Mouse (Mus musculus): ENCODE results near the gene S1pr1. TPM values are rescaled to one million over a fixed set of nuclear protein-coding genes. Genes with fewer than 3 reads are reported as not detected.

S1pr1 gene
- polyA plus RNA-seq, 1 experiment from 2014 or later, result 28.0 TPM

DNA sequence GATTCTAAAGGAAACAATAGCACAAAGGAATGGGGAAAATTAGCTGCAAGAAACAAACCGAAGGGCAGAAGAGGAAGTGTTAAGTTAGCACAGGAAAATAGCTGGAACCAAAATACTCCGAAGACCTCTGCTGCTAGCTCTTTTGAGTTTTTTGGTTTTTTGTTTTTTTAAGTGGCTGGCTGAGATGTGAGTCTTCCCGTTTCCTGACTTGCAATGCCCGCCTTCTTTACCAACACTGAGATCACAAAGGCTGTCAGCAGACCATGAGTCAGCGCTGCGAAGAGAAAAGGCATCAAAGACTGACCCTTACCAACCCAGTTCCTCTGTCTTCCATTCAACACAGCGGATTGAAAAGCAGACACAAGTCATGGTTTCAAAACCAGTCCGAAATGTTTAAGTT lies 25.5 kb downstream of the S1pr1 start:
- H3K9ac ChIP-seq, result no peak overlapping the region
- no peaks in the 10 kb centered on the region for H3K9me3 ChIP-seq (replicated peaks)
- no peak overlapping the region for H3K4me3 ChIP-seq
- H3K4me1 ChIP-seq, result no peaks in the 10 kb centered on the region; the same call in 1 of the 2 replicates
- ATAC-seq, result no peak
- no peaks in the 10 kb centered on the region for H3K27me3 ChIP-seq
- 33% methylated on average over 8 of the region's 8 CpGs for WGBS
- no peaks in the 10 kb centered on the region for H3K36me3 ChIP-seq (ENCODE audit: poor library complexity, severe bottlenecking)
- H3K4me2 ChIP-seq, result no peak overlapping the region
- H3K27ac ChIP-seq, result no peak overlapping the region

DNA sequence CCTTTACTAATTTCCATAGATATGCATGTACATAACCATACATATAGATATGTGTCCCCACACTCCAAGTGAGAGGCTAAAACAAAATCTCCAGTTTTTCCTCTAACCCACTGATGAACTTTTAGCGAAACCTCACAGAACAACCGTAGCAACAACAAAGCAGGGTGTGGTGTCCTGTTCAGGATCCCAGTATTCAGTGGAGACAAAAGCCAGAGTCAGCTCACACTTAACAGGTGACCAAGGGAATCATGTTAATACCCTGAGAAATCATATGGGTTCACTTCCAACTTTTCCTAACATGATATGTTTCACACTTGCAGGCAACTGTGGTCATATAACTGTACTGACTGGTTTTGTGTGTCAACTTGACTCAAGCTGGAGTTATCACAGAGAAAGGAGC lies 27.1 kb downstream of the S1pr1 start:
- ATAC-seq, result no peak
- Histone ChIP-seq H3K36me3 (ENCODE audit: poor library complexity, severe bottlenecking) (no peaks in the 10 kb centered on the region), H3K9me3 (replicated peaks) (no peaks in the 10 kb centered on the region), H3K4me1 (no peaks in the 10 kb centered on the region; the same call in 1 of the 2 replicates), H3K27me3 (no peaks in the 10 kb centered on the region), H3K27ac (no peak overlapping the region), H3K9ac (no peak overlapping the region), H3K4me2 (no peak overlapping the region), H3K4me3 (no peak overlapping the region)
- 93% methylated on average over 2 of the region's 2 CpGs for WGBS

DNA sequence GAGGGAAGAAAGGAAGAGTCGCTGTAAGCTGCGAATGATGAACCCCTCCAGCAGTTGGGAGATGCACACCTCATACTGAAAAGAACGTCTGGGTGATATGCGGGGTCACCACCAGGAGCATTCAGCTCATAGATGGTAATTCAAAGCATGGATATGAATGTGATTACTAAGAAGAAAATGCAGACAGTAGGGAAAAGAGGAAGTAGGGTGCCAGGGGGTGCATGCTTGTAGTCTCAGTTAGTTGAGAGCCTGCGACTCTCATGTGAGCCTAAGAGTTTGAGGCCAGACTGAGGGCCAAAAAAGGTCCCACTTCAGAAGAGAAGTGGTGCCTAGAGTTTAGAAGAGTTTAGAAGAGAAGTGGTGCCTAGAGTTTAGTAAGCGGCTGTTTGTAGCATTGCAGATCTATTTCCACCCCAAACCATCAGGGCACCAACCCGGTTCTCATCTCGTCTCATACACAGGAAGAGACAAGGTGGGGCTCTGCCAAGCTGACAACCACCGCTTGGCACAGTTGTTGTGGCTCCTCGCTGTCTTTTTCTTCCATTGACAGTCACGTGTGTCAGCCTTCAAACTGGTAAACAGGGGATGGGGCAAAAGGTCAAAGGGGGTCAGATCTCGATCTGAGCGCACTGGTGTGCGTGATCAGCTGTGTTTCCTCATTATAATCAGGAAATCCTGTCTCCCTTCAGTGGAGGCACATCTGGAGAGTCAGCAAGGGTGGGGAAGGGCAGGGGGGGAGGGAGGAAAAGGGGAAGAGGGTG lies 32.4 kb downstream of the S1pr1 start:
- Histone ChIP-seq H3K27me3 (no peaks in the 10 kb centered on the region), H3K9ac (no peak overlapping the region), H3K4me1 (no peaks in the 10 kb centered on the region), H3K36me3 (ENCODE audit: poor library complexity, severe bottlenecking) (no peaks in the 10 kb centered on the region), H3K4me2 (no peak overlapping the region), H3K9me3 (replicated peaks) (no peaks in the 10 kb centered on the region), H3K27ac (no peak overlapping the region), H3K4me3 (no peak overlapping the region)
- no peak for ATAC-seq
- 81% methylated on average over 14 of the region's 14 CpGs for WGBS

DNA sequence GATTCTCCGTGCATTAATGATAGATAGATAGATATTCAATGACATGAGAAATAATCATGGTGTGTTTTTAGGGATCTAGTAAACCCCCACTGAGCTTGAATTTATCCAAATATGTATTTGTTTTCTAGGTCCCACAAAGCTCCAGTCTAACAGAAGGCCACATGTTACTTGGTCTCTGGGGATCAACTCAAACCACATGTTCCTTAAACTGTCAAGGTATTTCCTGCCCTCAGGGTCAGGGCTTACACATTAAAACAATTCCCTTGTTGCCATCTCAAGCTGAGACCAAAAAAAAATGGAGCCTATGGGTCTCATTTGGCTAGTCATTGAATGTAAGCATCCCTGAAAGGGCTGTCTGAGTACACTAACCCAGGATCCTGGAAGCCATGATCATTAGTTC lies 33.7 kb downstream of the S1pr1 start:
- no peaks in the 10 kb centered on the region for H3K9me3 ChIP-seq (replicated peaks)
- no peak overlapping the region for H3K4me3 ChIP-seq
- no peaks in the 10 kb centered on the region for H3K27me3 ChIP-seq
- H3K4me2 ChIP-seq, result no peak overlapping the region
- H3K9ac ChIP-seq, result no peak overlapping the region
- H3K27ac ChIP-seq, result no peak overlapping the region
- 93% methylated on average over 1 of the region's 1 CpGs for WGBS
- ATAC-seq, result no peak
- H3K36me3 ChIP-seq (ENCODE audit: poor library complexity, severe bottlenecking), result no peaks in the 10 kb centered on the region
- no peaks in the 10 kb centered on the region for H3K4me1 ChIP-seq

DNA sequence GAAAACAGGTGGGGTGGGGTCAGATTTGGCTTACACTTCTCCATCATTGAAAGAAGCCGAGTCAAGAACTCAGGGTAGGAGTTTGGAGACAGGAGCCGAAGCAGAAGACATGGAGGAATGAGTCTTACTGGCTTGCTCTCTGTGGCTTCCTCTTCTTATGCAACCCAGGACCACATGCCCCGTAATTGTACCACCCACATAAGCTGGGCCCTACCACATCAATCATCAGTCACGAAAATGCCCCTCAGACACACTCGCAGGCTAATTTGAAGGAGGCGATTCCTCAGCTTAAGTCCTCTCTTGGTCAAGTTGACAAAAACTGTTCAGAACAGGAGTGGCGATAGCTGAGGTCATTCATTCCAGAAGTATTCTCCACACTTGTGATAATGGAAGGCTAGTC lies 35.9 kb downstream of the S1pr1 start:
- no peak overlapping the region for H3K27ac ChIP-seq
- 87% methylated on average over 7 of the region's 7 CpGs for WGBS
- no peak for ATAC-seq
- H3K4me3 ChIP-seq, result no peak overlapping the region
- H3K9ac ChIP-seq, result no peak overlapping the region
- no peaks in the 10 kb centered on the region for H3K27me3 ChIP-seq
- H3K9me3 ChIP-seq (replicated peaks), result no peaks in the 10 kb centered on the region
- no peaks in the 10 kb centered on the region for H3K4me1 ChIP-seq
- H3K36me3 ChIP-seq (ENCODE audit: poor library complexity, severe bottlenecking), result no peaks in the 10 kb centered on the region
- no peak overlapping the region for H3K4me2 ChIP-seq

DNA sequence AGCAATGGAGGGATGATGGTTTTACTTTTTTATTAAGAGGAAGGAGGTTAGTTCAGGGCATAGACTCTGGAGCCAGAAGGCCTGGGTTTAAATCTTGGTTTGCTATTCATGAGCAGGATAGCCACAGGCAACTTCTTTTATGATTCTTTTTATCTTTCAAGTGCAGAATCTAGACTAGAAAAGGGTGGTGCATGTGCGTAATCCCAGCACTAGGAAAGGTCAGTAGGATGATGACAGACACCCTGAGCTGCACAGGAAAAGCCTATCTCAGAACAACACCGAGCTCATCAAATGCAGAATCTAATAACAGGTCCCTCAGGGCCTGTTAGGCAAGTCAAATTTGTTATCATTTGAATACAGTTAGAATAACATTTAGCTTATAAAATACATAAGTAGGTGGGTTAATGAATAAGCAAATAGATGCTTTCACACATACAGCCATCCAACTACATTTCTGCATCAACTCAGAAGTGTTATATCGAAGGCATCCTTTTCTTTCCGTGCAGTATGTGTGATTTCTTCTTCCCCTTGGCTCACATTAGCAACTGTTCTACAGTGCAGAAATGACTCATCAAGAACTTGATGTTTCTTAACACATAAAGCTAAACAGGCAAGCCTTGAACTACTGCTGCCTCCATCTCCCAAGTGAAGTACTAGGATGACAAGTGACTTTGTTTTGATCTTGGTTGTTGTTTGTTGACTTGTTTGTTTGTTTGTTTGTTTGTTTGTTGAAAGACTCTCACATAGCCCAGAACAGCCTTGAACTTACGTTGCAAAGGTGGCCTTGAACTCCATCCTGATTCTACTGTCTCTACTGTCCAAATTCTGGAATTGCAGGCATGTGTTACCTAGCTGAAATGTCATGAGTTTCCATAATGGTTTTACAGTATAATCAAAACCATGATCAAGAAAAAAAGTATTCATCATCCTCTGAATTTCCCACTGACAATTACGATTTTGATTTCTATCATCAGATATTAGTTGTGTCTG lies 39.0 kb downstream of the S1pr1 start:
- Histone ChIP-seq H3K4me1 (no peaks in the 10 kb centered on the region), H3K27ac (no peak overlapping the region), H3K27me3 (no peaks in the 10 kb centered on the region), H3K9ac (no peak overlapping the region), H3K4me2 (no peak overlapping the region), H3K9me3 (replicated peaks) (no peaks in the 10 kb centered on the region), H3K4me3 (no peak overlapping the region), H3K36me3 (ENCODE audit: poor library complexity, severe bottlenecking) (no peaks in the 10 kb centered on the region)
- WGBS, result 92% methylated on average over 6 of the region's 6 CpGs
- no peak for ATAC-seq

DNA sequence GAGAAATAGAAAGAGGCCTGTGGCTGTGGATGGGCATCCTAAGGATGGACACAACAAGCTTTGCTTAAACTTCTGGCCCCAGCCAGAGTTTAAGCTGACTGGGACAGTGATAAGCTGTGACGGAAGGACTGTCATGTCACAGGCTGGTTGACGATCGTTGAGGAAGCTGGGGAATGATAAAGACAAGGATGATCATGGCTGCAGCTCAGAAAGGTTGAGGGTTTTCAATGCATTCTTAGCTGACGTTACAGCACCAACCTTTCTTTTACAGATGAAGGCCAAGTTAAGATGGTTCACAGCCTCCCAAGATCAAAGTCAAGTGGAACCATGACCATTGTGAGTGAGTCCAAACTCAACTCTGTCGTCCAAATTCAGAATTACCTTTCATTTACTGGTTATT lies 40.2 kb downstream of the S1pr1 start:
- Histone ChIP-seq H3K9ac (no peak overlapping the region), H3K4me2 (no peak overlapping the region), H3K4me3 (no peak overlapping the region), H3K4me1 (no peaks in the 10 kb centered on the region), H3K27me3 (no peaks in the 10 kb centered on the region), H3K27ac (no peak overlapping the region), H3K9me3 (replicated peaks) (no peaks in the 10 kb centered on the region), H3K36me3 (ENCODE audit: poor library complexity, severe bottlenecking) (no peaks in the 10 kb centered on the region)
- no peak for ATAC-seq
- 94% methylated on average over 5 of the region's 5 CpGs for WGBS

DNA sequence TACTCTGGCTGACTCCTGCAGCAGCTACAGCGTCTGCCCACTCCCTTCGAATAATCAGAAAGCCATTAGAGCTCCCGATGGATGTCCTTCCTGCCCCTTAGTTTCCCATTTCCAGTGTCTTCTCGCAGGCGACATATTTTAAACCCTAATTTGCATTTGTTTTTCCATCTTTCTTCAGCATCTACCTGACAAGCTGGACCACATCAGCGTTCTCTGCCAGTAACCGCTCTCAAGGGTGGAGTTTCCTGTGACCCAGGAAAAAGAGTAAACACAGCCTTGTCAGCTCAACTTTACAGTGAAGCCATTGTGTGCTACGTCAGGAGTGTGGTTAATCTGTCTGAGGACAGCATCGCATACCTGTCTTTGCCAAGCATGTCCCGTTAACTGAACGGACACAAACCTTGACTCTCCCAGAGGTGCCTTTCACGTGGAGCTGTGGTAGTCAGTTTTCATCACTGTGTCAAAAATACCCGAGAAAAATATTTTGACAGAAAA lies 41.2 kb downstream of the S1pr1 start:
- H3K9me3 ChIP-seq (replicated peaks), result no peaks in the 10 kb centered on the region
- H3K27ac ChIP-seq, result no peak overlapping the region
- H3K9ac ChIP-seq, result no peak overlapping the region
- no peaks in the 10 kb centered on the region for H3K36me3 ChIP-seq (ENCODE audit: poor library complexity, severe bottlenecking)
- no peak overlapping the region for H3K4me3 ChIP-seq
- no peak overlapping the region for H3K4me2 ChIP-seq
- no peaks in the 10 kb centered on the region for H3K4me1 ChIP-seq
- no peak for ATAC-seq
- 74% methylated on average over 13 of the region's 13 CpGs for WGBS
- H3K27me3 ChIP-seq, result no peaks in the 10 kb centered on the region

DNA sequence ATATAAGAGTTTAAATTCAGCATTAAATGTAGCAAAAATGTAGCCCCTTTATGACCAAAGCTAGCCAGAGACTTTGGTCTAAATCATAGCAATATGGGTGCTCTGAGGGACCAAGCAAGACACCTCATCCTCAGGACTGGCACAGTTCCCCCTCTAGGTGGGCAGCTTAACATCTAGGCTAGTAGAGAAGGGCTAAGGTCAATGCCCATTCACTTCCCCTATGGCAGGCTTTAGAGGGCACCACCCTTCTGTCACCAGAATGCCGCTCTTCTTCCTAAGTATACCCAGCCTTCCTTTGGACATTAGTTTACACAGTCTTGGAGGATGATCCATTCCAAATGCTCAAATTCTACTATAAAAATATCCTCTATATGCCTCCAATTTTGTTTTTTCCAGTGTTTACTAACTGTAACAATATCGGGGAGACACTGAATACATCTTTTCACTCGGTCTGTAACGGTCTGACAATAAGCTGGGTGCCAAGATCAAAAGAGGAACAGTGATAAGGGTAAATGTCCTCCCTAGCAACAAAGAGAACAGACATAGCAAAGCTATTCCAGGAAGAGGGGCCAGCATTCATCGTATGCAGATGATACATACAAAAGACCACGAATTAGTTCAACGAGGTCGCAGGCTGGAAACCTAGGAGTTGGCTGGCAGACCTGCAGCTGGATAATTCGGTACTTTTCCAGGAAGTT lies 41.8 kb downstream of the S1pr1 start:
- no peak overlapping the region for H3K4me3 ChIP-seq
- H3K27ac ChIP-seq, result no peak overlapping the region
- H3K27me3 ChIP-seq, result no peaks in the 10 kb centered on the region
- ATAC-seq, result no peak
- H3K9ac ChIP-seq, result no peak overlapping the region
- no peaks in the 10 kb centered on the region for H3K9me3 ChIP-seq (replicated peaks)
- H3K36me3 ChIP-seq (ENCODE audit: poor library complexity, severe bottlenecking), result no peaks in the 10 kb centered on the region
- no peaks in the 10 kb centered on the region for H3K4me1 ChIP-seq
- 58% methylated on average over 9 of the region's 9 CpGs for WGBS
- H3K4me2 ChIP-seq, result no peak overlapping the region

DNA sequence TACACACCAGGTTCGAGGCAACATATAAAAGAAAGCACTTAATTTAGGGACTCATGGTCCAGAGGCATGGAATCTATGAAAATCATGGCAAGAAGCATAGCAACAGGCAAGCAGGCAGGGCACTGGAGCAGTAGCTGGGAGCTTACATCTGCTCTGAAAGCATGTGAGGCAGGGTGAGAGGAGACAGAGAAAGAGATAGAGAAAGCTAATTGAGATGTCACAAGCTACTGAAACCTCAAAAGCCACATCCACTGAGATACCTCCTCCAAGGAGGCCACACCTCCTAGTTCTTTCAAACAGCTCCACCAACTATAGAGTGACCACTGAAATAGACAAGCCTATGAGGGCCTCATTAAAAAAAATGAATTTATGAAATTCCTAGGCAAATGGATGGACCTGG lies 45.6 kb downstream of the S1pr1 start:
- Histone ChIP-seq H3K4me3 (no peak overlapping the region), H3K9ac (no peak overlapping the region), H3K27ac (no peak overlapping the region), H3K4me2 (no peak overlapping the region), H3K36me3 (ENCODE audit: poor library complexity, severe bottlenecking) (no peaks in the 10 kb centered on the region), H3K27me3 (no peaks in the 10 kb centered on the region), H3K9me3 (replicated peaks) (no peaks in the 10 kb centered on the region), H3K4me1 (no peaks in the 10 kb centered on the region)
- WGBS, result 76% methylated on average over 1 of the region's 1 CpGs
- ATAC-seq, result no peak

DNA sequence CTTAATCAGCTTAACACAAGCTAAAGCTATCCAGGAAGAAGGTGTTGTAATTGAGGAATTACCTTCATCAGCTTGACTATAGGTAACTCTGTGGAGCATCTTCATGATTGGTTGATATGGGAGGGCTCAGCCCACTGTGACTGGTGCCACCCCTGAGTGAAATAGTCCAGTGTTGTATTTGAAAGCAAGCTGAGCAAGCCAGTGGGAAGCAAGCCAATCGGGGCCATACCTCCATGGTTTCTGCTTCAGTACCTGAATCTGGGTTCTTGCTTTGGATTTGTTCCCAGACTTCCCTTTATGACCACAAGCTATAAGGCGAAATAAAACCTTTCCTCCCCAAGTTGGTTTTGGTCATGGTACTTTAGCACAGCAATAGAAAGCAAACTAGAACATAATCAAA lies 47.7 kb downstream of the S1pr1 start:
- H3K4me1 ChIP-seq, result peaks cover 2% of the 10 kb centered on the region
- H3K4me3 ChIP-seq, result no peak overlapping the region
- no peak overlapping the region for H3K27ac ChIP-seq
- no peak for ATAC-seq
- no peaks in the 10 kb centered on the region for H3K27me3 ChIP-seq
- H3K4me2 ChIP-seq, result no peak overlapping the region
- H3K9ac ChIP-seq, result no peak overlapping the region
- no peaks in the 10 kb centered on the region for H3K9me3 ChIP-seq (replicated peaks)
- no peaks in the 10 kb centered on the region for H3K36me3 ChIP-seq (ENCODE audit: poor library complexity, severe bottlenecking)
- 76% methylated on average over 2 of the region's 2 CpGs for WGBS

DNA sequence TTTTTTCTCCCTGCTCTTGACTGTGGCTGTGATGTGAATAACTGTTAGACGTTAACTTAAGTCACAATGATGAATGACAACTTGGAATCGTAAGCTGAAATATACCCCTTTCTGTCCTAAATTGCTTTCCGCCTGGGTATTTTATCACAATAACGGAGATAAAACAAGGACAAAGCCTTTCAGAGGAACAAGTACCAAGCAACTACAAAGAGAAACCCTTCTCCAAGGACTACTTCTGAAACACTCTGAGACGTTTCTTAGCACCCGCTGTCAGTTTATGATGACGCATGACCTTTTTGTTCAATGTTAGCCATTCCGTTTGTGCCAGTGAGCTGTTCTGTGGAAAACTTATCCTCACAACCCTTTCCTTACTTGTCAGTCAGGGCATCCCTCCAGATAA lies 48.3 kb downstream of the S1pr1 start:
- no peaks in the 10 kb centered on the region for H3K36me3 ChIP-seq (ENCODE audit: poor library complexity, severe bottlenecking)
- no peak overlapping the region for H3K4me2 ChIP-seq
- H3K27ac ChIP-seq, result no peak overlapping the region
- no peak overlapping the region for H3K4me3 ChIP-seq
- no peak overlapping the region for H3K9ac ChIP-seq
- 51% methylated on average over 8 of the region's 8 CpGs for WGBS
- H3K27me3 ChIP-seq, result no peaks in the 10 kb centered on the region
- no peak for ATAC-seq
- no peaks in the 10 kb centered on the region for H3K9me3 ChIP-seq (replicated peaks)
- H3K4me1 ChIP-seq, result peaks cover 8% of the 10 kb centered on the region
